Mouse (Mus musculus) ovary, postnatal 14 days (tissue): ENCODE results near the gene Sorbs1.

Experiments used
- DNase-seq: peaks from one replicate; pipeline ENCODE4 v3.0.0; 2022; ENCODE audit warnings: low spot score

The Sorbs1 gene

DNA sequence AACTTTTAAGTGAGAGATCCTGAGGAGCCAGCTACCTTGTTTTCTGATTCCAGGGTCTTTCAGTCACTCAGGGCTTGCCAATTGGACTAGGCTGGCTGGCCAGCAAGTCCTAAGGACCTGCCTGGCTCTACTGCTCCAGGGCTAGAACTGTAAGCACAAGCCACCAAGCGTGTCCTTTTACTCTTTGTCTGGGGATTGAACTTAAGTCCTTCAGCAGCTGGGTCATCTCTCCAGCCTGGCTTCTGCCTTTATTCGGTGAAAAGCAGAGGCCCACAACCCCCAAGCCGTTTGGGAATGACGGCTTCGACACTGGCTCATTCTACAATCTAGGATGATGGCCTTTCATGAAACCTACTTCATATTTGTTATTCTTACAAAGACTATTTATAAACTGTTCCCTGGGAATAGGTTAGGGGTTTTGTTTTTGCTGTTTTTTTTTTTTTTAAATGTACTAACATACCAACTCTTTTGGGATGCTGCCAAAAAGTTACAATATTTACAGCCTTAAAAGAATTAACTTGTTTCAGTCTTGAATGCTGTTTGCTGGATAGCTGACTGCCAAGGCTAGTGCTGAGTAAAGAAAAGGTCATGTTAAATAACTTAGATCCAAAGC, 167.2 kb downstream of the Sorbs1 start:
- DNase-seq, result no peak

DNA sequence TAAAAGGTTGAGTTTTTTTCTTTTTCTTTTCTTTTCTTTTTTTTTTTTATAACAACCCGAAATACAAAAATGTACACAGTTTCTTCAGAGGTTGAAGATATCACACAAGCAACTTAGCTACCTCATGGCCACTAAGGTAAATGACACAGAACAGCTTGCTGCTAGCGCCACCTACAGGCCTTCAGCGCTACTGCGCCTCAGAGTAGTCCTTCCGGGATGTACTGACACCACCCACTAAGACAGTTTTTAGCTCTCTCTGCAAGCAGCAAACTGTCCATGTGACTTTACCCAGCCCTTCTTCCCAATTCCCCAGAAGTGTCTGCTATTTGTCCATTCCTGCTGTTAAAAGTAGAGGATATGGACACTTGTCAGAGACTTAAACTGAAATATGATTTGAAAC, 167.9 kb downstream of the Sorbs1 start:
- DNase-seq, result no peak

DNA sequence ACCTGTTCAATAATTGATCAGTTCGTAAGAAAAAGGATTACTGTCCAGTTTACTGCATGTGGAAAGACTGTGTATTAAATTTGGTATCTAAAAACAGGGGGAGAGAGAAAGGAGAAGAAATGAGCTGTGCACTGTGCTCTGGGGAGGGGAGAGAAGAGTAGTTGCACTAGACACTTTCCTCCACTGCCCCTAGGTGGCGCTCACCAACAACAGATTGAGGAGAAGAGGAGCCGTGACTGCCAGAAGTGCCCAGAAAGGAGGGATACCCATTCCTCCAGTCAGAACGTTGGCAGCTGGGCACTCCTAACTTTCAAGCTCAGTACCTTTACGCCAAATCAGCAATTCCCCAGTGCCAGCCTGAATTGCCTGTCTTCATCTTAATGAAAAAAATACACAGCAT, 170.6 kb downstream of the Sorbs1 start:
- peak; percentile 69 for DNase-seq

DNA sequence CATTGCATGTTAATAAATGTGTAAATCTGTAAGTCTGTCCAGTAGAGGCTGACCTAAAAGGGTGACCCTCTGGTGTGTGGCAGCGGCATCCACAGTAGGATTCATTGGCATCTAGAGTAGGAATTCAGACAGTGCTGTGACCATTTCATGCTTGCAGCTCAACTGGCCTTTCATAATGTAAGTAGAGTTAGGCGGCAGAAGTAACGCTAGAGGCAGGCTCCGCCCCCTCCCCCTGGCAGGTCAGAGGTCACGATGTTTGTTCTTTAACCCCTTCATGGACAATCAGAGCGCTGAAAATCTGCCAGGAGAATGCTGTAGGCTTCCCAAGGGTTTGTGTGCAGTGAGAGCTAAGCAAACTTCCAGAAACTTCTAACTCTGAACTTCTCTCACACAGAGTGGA, 172.4 kb downstream of the Sorbs1 start:
- no peak for DNase-seq

DNA sequence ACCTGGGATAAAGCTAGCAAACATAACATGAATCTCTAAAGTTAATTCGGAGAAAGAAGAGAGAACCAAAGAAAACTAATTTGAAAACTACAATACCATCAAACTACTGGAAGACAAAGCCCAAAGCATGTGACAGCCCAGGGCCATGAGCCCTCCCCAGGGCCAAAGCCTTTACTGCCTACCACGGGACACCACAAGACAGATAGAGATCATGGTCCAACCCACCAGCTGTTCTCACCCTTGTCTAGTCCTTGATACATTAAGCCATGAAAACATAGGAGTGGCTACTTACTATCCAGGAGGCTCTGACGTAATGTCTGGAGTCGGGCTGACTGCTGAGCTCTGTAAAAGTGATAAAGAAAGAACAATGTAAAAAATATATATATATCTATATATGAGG, 176.9 kb downstream of the Sorbs1 start:
- no peak for DNase-seq

DNA sequence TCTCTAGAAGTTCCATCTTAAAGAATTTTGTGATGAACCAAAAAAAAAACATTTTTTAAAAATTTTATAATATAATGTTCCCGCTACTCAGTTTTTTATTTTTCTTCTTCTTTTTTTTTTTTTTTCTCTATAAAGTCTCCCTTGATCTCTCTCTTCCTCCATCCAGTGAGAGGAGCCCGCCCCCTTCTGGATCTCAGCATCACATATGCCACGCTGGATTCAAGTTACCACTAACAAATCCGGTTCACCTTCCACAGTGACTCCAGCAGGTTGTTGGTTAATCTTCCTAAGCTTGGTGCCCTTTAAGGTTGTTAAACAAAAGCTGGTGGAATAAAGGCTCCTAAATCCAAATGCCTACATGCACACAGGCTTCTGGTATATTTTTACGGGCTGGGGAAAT, 179.7 kb downstream of the Sorbs1 start:
- DNase-seq, result no peak

DNA sequence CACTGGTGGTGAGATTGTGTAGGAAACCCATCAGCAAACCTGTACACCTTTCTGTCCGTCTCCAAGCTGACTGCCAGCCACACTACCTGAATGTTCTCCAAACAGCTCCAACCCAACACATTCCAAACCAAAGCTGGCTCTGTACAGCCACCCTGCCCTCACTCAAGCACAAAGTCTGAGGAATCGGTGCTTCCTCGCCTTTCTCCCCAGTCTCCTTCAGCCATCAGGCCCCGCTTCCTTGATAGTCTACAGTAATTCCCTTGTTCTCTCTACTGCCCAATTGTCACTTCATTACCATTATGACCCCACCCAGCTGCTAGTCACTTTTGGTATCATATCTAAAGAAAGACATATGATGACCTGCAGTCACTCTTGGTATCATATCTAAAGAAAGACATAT, 180.5 kb downstream of the Sorbs1 start:
- DNase-seq, result no peak

DNA sequence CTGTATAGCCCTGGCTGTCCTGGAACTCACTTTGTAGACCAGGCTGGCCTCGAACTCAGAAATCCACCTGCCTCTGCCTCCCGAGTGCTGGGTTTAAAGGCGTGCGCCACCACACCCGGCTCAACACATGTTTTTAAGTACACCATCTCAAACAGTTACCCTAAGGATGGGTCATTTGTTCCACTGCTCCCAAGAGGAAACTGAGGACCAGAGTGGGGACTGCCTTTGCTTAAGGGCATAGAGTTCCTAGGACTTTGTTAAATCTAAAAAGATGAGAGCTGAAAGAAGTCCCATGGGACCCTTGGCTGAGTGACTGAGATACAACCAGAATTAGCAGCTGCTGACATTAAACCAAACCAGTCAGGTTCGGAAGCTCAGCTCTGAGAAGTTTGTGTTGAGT, 181.3 kb downstream of the Sorbs1 start:
- no peak for DNase-seq

DNA sequence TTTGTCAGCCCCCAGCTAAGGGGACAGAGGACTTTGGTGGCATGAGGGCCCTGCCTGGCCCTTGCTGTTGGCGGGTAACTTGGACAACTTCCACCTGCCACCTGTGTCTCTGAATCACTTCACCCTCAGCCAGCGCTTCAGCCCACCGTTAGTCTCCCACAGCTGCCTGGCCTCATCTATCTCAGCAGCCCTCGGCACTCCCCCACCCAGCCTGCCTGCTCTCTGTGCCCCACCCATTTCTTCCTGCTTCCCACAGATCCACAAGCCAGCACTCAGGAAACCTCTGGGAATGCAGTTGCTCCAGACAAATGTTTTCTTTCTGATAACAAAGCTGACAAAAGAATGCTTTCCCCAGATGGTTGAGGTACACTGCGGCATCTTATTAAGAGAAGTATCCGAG, 181.7 kb downstream of the Sorbs1 start:
- DNase-seq, result no peak

DNA sequence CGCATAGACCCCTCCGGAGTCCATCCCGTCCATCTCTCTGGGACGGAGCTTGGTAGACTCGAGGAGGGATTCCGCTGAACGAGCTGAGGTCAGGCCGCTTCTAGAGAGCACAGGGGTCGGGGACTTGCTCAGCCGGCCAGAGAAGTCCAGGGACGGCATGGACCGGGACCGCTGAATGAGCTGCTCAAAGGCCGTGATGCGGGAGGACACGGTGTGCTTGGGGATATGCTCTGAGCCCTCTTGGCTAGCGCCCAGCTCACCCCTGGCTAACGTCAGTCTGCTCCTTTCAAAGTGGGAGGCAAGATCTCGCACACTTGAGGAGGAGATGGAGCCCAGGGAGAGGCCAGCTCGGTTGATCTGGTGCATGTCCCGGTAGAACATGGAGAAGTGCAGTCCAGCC, 187.5 kb downstream of the Sorbs1 start:
- DNase-seq, result no peak

DNA sequence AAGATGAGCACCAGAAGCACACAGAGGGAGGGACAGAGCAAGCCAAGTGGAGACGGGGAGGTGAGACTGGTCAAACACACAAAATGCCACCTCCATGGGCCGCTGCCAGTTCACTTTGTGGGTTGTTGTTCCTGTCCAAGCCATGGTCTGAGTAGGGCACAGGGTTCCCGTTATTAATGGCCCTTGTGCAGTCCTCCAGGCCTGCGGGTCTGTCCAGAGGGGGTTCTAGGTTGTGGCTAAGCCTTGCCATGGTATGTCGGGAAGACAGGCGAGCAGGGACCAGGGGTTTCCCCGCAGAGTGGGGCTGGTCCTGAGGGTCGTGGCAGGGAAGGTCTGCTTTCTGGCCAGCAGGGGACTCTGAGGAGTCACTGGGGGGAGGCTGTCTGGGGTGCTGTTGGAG, 188.2 kb downstream of the Sorbs1 start:
- DNase-seq, result no peak

DNA sequence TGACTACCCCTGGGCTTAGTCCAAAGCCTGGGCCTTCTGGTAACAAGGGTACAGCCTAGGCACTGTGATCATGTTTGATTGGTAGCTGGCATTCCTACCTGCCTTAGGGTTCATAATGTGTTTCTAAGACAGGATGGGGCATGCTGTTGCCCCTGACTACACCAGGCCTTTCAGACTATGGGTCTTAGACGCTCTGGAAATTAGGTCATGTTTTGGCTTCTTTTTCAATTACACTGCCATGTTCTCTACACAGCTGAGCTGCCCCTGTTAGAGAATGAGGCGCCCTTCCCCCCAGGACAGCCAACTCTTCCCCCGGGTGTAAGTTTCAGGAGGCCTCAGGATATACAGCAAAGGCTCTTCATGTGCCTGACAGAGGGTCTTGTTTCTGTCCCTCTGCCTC, 191.4 kb downstream of the Sorbs1 start:
- DNase-seq, result no peak

DNA sequence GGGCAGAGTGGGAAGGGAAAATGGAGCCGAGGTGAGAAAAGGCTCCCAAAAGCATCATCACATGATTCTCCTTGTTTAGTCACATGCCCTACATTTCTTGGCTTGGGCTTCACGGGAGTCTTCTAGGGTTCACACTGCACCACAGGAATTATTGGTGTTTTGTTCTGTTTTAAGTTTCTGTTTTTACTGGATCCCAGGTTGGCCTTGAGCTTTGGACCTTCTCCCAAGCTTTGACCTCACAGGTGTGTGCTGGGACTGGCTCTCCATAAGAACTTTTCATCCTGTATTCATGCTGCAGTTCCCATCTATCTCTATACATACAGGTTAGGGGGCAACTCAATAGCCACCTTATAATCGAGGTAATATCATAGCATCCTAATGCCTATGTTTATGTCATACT, 194.4 kb downstream of the Sorbs1 start:
- DNase-seq, result no peak

DNA sequence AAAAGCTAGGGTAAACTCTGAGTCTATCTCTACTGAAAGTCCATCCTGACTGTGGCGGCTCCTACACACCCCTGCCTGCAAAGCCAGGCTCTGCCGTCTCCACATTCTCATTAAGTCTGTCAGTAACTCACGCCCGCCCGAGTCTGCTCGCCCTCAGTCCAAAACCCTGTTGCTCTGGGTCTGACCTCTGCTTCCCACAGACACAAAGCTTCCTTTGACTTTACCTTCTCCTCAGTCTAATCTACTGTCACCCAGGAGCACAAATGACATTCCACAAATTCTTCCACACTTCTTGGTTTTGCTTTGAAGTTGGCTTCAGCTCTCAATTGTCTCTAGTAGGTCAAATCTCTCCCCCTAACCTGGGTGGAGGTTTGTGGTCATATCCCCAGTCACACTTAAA, 195.1 kb downstream of the Sorbs1 start:
- DNase-seq, result no peak

DNA sequence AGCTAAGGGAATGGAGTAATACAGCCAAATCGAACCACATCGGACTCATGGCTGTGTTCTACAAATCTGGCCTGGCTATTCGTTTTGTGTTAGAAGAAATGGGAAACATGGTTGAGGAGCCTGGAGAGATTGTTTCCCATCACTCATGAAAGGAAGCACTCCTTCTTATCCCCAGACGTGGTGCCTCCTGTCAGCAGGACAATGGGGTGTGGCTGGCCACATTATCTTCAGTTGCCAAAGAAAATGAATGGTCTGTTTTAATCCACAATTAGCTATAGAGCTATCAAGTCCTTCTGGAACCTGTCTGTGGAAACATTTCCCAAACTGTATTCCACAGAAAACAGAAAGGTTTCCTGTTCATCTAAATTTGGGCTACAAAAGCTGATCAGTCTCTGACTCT, 196.6 kb downstream of the Sorbs1 start:
- DNase-seq, result no peak

DNA sequence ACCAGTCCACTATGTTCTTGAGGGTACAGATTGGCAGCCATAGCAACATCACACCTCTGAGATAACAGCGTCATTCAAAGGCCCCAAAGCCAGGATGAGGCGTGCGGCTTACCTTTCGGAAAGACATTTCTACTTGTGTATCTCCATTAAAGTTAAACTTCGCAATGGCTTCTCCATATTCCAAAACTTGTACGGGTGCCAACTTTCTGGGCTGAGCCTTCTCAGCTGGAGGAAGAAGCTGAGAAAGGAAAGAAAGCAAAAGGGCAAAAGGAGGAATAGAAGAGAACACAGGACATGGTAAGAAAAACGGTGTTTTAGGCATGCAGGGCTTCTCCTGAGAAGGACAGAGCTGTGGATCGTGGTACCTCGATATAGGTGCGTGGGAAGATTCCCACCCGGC, 199.3 kb downstream of the Sorbs1 start:
- no peak for DNase-seq

DNA sequence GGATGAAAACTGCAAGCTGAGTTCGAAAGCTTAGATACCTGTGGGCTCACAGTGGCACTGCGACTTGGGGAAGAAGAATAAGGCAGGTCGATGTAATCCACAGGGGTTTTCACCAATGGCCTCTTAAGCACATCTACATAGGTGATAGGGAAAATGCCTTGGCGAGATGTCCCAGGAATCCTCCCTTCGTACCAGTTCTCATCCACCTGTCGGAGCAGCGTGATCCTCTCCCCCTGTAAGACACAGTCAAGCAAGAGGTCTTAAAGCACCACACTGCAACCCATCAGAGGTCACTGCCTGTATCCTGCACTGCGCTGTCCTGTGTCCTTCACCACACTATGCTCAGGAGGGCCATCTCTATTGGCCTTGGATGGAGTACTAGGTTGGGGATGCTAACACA, 201.9 kb downstream of the Sorbs1 start:
- DNase-seq, result no peak

DNA sequence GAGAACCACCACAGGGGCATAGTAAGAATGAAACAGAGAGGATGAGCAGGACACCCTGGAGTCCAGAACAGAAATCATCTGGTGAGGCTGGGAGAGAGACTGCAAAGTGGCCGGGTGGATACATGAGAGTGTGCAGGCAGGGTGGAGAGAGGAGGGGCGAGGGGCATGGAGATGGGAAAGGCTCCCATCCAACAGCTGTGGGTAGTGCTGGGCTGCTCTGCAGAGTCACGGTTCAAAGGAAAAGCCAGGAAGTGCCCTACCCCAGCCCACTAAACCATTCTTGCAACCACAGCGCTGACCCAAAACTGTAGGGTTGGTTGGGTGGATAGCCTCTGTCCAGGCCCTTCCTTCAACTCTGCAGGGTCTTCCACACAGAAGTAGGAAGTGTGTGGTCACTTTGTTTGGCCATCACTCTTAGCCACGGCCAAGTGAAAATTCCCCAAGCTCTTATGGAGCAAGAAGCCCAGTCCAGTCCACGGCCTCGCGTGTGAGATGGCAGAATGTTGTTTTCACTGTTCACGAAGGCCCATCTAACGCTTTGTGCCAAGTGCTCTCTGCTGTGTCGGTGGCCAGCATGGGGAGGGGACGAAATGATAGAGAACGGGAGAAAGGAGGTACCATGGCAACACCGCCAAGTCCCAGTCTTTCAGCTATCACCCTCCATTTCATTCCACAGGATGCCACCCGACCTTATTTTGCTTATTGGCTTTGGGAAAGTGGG, 203.0 kb downstream of the Sorbs1 start:
- DNase-seq, result no peak

DNA sequence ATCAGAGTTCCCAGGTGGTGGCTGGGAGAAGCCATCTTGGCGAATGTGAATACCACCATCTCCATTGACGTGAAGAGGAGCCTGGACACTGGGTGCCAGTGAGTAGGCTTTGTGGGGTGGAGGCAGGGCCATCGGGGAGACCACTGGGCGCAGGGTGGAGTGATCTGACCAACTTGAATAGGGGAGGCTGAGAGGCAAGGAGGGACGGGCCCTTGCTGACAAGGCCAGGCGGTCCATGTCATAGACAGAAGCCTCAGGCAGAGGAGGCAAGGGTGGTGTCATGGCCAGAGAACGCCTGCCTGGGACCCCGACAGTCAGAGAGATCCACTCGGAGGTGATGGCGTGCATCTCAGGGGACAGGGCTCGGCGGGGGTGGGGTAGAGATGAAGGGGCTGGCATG, 203.7 kb downstream of the Sorbs1 start:
- no peak for DNase-seq

DNA sequence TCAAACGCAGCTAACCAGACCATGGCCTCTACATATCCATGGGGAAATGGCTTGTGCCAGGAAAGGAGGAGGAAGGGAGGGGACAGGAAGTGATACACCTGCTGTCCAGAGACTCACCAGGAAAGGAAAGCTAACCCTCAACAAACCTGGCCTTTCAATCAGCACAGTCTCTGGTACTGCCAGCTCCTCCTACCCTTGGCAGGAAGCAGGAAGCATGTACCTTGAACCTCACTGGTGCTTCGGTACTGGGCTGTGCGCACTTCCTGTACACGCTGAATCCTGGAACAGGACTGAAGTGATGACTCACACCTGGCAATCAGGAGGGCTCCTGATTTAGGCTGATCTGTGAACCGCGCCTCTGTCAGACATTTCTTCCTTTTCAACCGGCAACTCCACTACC, 206.0 kb downstream of the Sorbs1 start:
- no peak for DNase-seq

DNA sequence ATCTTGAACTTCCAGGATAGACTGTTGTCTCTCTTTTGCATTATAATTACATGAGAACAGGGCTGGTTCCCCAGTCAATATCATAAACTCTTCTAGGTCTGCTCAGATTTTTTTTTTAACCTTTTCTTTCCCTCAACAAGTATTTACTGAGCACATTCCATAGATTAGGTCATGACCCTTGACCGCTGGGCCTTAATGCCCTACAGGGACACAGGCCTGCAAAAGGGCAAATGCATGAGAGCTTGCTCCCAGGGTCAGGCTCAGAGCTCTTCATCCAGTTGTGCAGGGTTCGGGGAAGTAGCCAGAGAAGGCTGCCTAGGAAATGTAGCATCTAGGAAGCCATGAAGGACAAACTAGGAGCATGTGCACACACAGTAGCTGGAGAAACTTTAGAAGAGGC, 206.9 kb downstream of the Sorbs1 start:
- DNase-seq, result no peak

DNA sequence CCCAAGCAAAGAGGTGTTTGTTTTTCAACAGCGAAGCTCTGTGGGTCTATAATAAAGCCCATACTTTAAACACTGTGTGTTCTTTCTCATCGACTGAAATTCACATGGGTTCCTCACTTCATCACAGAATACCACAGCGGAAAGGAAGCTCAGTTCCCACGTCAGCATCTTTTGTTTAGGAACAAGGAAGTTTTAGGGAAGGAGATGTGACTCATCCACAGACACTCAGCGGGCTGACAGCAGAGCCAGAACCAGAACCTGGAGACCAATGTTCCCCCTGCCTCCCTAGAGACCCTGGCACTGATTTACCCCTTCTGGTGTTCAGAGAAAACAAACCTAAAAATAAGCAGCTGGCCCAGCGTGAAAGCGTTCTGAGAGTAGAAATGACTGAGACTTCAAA, 208.1 kb downstream of the Sorbs1 start:
- DNase-seq, result no peak

DNA sequence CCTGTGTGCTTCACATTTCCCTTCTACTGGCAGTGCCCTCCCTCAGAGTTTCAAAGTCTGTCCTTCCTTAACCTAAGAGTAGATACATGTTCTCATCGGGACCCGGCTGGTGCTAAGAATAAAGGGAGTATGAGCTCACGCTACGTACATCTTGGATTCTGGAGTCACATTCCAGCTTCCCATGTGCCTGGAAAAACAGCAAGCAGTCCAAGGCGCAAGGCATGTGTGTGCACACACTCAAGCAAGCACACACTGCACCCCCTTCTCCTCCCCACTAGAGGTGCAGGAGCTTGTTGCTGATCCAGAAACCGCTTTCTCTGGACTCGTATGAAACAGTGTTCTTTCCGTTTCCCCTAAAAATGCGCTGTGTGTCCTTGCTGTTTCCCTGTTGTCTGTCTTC, 210.7 kb downstream of the Sorbs1 start:
- DNase-seq, result no peak

DNA sequence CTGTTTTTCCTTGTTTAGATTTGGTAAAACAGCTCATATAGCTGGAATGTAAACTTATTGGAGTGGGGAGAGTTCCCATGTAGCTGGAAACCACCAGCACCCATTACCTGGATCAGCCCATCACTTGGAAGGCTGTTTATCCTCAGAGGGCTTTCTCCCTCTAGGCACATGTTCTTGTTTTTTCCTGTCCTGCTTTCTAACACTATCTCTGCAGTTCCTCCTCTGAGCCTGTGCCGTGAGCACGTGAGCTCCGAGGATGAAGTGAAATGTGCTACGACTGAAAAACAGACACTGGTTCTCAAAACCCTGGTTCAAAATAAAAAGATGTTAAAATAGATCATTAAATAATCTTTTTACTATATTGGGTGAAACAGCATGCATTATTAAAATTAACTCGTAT, 211.1 kb downstream of the Sorbs1 start:
- no peak for DNase-seq
